Mouse (Mus musculus) kidney, adult 9 months (tissue): ENCODE measurements at regions not wholly inside any gene's neighbourhood (a gene's known extent, or its start where the extent isn't known, plus 50 kb on each side); places are given as distances from the start of the nearest gene placed in this dataset.

ENCODE experiments used
- DNase-seq: peaks from one replicate; pipeline ENCODE4 v3.0.0; 2022

- no peak for DNase-seq
Observed at GRCm38 (mm10) chr10:17212551-17213309, 510.3 kb upstream of the Cited2 start.

- DNase-seq: no peak
Observed at GRCm38 (mm10) chr10:17213310-17214064, 509.5 kb upstream of the Cited2 start.

GRCm38 (mm10) chr10:17214065-17214440 is 509.0 kb upstream of the Cited2 start:
- DNase-seq: no peak

GRCm38 (mm10) chr10:17215029-17215428 is 508.0 kb upstream of the Cited2 start:
- no peak for DNase-seq

- DNase-seq: no peak
Observed at GRCm38 (mm10) chr10:17221495-17221894, 501.5 kb upstream of the Cited2 start.

- no peak for DNase-seq
Observed at GRCm38 (mm10) chr10:17225727-17226126, 497.3 kb upstream of the Cited2 start.

GRCm38 (mm10) chr10:17230040-17230818 is 492.8 kb upstream of the Cited2 start:
- no peak for DNase-seq

- DNase-seq: no peak
Observed at GRCm38 (mm10) chr10:17235955-17236650, 486.9 kb upstream of the Cited2 start.

- DNase-seq: no peak
Observed at GRCm38 (mm10) chr10:17236761-17237160, 486.3 kb upstream of the Cited2 start.

GRCm38 (mm10) chr10:17237463-17237862 is 485.6 kb upstream of the Cited2 start:
- no peak for DNase-seq

GRCm38 (mm10) chr10:17237918-17238850 is 484.8 kb upstream of the Cited2 start:
- no peak for DNase-seq

- DNase-seq: no peak
Observed at GRCm38 (mm10) chr10:17248270-17248669, 474.7 kb upstream of the Cited2 start.

GRCm38 (mm10) chr10:17253040-17253439 is 470.0 kb upstream of the Cited2 start:
- DNase-seq: peak; percentile 28

GRCm38 (mm10) chr10:17260154-17260553 is 462.9 kb upstream of the Cited2 start:
- DNase-seq: peak; percentile 44

GRCm38 (mm10) chr10:17260615-17261014 is 462.4 kb upstream of the Cited2 start:
- DNase-seq: no peak

GRCm38 (mm10) chr10:17261192-17261824 is 461.7 kb upstream of the Cited2 start:
- DNase-seq: no peak

- DNase-seq: no peak
Observed at GRCm38 (mm10) chr10:17261825-17262205, 461.2 kb upstream of the Cited2 start.

- DNase-seq: no peak
Observed at GRCm38 (mm10) chr10:17272646-17273045, 450.4 kb upstream of the Cited2 start.

GRCm38 (mm10) chr10:17273855-17274254 is 449.2 kb upstream of the Cited2 start:
- no peak for DNase-seq

- DNase-seq: no peak
Observed at GRCm38 (mm10) chr10:17275214-17275613, 447.8 kb upstream of the Cited2 start.

GRCm38 (mm10) chr10:17277911-17278310 is 445.1 kb upstream of the Cited2 start:
- no peak for DNase-seq
